Mouse (Mus musculus): ENCODE measurements at regions not wholly inside any gene's neighbourhood (a gene's known extent, or its start where the extent isn't known, plus 50 kb on each side); places are given as distances from the start of the nearest gene placed in this dataset.

- TF ChIP-seq CTCF (IDR thresholded peaks at IDR 0.05; ENCODE audit: low read depth, low read length) = no peak
- no peak for TF ChIP-seq POLR2A (IDR thresholded peaks at IDR 0.05; ENCODE audit: extremely low read depth, insufficient read depth, low read length)
Observed at GRCm38 (mm10) chr7:83126196-83126595, 259.1 kb downstream of the Mex3b start.

Data from liver, adult 2 months (tissue).